Mouse (Mus musculus) layer of hippocampus, adult 9-10 months (tissue): Measurements from ENCODE around the gene Cym.

ENCODE experiments used
- DNase-seq: peaks from one replicate; pipeline ENCODE4 v3.0.0; 2022; ENCODE audit warnings: low spot score

Cym gene

GRCm38 (mm10) chr3:107223230-107223629, 1.7 kb upstream of the Cym start:
- no peak for DNase-seq

GRCm38 (mm10) chr3:107218572-107218971, 3.0 kb downstream of the Cym start:
- DNase-seq, result no peak

GRCm38 (mm10) chr3:107217101-107217480, 4.4 kb downstream of the Cym start:
- DNase-seq, result no peak

GRCm38 (mm10) chr3:107216400-107217100, 5.0 kb downstream of the Cym start:
- no peak for DNase-seq

GRCm38 (mm10) chr3:107214606-107215005, 6.9 kb downstream of the Cym start:
- DNase-seq, result no peak

GRCm38 (mm10) chr3:107207625-107208253, 13.8 kb downstream of the Cym start:
- DNase-seq, result no peak

- no peak for DNase-seq
Observed at GRCm38 (mm10) chr3:107206490-107207150, 14.9 kb downstream of the Cym start.

GRCm38 (mm10) chr3:107205994-107206393, 15.5 kb downstream of the Cym start:
- peak; percentile 71 for DNase-seq

GRCm38 (mm10) chr3:107205170-107205569, 16.4 kb downstream of the Cym start:
- no peak for DNase-seq

GRCm38 (mm10) chr3:107204413-107204812, 17.1 kb downstream of the Cym start:
- DNase-seq, result no peak

- DNase-seq, result no peak
Observed at GRCm38 (mm10) chr3:107201310-107202180, 20.0 kb downstream of the Cym start.

- peak; percentile 67 for DNase-seq
Observed at GRCm38 (mm10) chr3:107188226-107188899, 33.2 kb downstream of the Cym start.

GRCm38 (mm10) chr3:107187022-107187421, 34.5 kb downstream of the Cym start:
- no peak for DNase-seq

GRCm38 (mm10) chr3:107185597-107185996, 35.9 kb downstream of the Cym start:
- DNase-seq, result no peak

GRCm38 (mm10) chr3:107183178-107183577, 38.4 kb downstream of the Cym start:
- no peak for DNase-seq

GRCm38 (mm10) chr3:107182756-107183155, 38.8 kb downstream of the Cym start, which contains the start of gene Kcna10:
TSS of gene Kcna10 (plus strand) at chr3:107183056.
- DNase-seq, result no peak

- DNase-seq, result no peak
Observed at GRCm38 (mm10) chr3:107180860-107181259, 40.7 kb downstream of the Cym start.

GRCm38 (mm10) chr3:107176501-107176900, 45.0 kb downstream of the Cym start:
- no peak for DNase-seq

- no peak for DNase-seq
Observed at GRCm38 (mm10) chr3:107175486-107175885, 46.0 kb downstream of the Cym start.

- no peak for DNase-seq
Observed at GRCm38 (mm10) chr3:107172556-107172955, 49.0 kb downstream of the Cym start.

GRCm38 (mm10) chr3:107171964-107172363, 49.6 kb downstream of the Cym start:
- DNase-seq, result no peak

- DNase-seq, result no peak
Observed at GRCm38 (mm10) chr3:107169552-107169951, 52.0 kb downstream of the Cym start.
